Mouse (Mus musculus) neural tube, embryonic 14.5 days (tissue): ENCODE measurements around the gene Mpped2. TPM values are rescaled to one million over a fixed set of nuclear protein-coding genes. Genes with fewer than 3 reads are reported as not detected.
A peak's percentile ranks its signal among the peaks of the same experiment; 100 is the strongest.

ENCODE experiments used
- ATAC-seq: fragments of 200-750 bp; cut with Nextera tagmentation; 2 replicates; pipeline ENCODE4 v1.8.0; 2017; ENCODE audit warnings: low read depth, mild to moderate bottlenecking, moderate TSS enrichment, moderate library complexity
- H3K27ac ChIP-seq: fragments of 300-500 bp; sonication (generic); 2 replicates; pipeline ENCODE4 v1.5.1; 2014; ENCODE audit warnings: low read depth, mild to moderate bottlenecking, control low read depth, low read length, moderate library complexity, mixed read lengths
- H3K27me3 ChIP-seq: fragments of 300-500 bp; sonication (generic); 2 replicates; pipeline ENCODE4 v1.6.1; 2014; ENCODE audit warnings: low read length; ENCODE audit not compliant: control insufficient read depth, insufficient read depth
- H3K36me3 ChIP-seq: fragments of 300-500 bp; sonication (generic); 2 replicates; pipeline ENCODE4 v1.6.1; 2014; ENCODE audit warnings: low read length, mixed read lengths; ENCODE audit not compliant: control insufficient read depth, insufficient read depth
- H3K4me1 ChIP-seq: fragments of 300-500 bp; sonication (generic); 2 replicates; pipeline ENCODE4 v1.6.1; 2014; ENCODE audit warnings: low read length; ENCODE audit not compliant: control insufficient read depth, insufficient read depth
- H3K4me2 ChIP-seq: fragments of 300-500 bp; sonication (generic); 2 replicates; pipeline ENCODE4 v1.6.1; 2014; ENCODE audit warnings: mild to moderate bottlenecking, low read depth, low read length, control low read depth
- H3K4me3 ChIP-seq: fragments of 300-500 bp; sonication (generic); 2 replicates; pipeline ENCODE4 v1.5.1; 2014; ENCODE audit warnings: low read depth, low read length, control low read depth, mixed read lengths
- H3K9ac ChIP-seq: fragments of 300-500 bp; sonication (generic); replicated peaks from 2 replicates; pipeline ENCODE4 v1.6.1; 2014; ENCODE audit warnings: low read depth, mild to moderate bottlenecking, control low read depth, low read length, mixed read lengths
- H3K9me3 ChIP-seq: fragments of 300-500 bp; sonication (generic); 2 replicates; pipeline ENCODE4 v1.6.1; 2016; ENCODE audit warnings: low read length; ENCODE audit not compliant: control insufficient read depth
- WGBS: fragments of 180-500 bp; shearing (Covaris S2); extraction: QIAGEN DNeasy Blood & Tissue Kit; methylation state at CpG from one replicate; pipeline ENCODE4 v1.1.7; 2014; 5-methylcytosine and 5-hydroxymethylcytosine counted together
- polyA plus RNA-seq: library from polyadenylated mRNA; unstranded; fragments of >200 nt; fragmentation: Nextera tagmentation; extraction: Ambion mirVana; gene quantifications from 2 replicates; pipeline ENCODE4 v1.2.1, GENCODE M21; 2014

Mpped2 gene
- polyA plus RNA-seq, 1 experiment from 2014 or later, result 239 TPM

DNA sequence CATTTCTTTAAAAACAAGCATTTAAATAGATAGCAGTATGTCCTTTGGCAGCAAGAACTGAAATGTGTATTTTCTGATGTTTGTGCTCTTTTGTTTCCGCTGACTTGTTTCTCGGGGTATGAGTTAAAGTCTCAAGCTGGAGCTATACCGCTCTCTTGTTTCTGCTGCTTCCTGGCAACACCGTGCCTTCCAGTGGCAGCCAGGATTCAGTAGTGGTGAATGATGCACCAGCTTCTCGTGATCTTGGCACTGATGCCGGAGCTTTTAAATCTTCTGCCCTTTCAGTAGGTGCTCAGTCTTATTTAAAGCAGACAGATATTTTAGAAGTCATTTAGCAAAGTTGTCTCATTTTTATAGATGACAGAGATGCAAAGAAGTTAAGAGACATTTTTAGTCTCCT, 53.1 kb downstream of the Mpped2 start:
- peaks cover 15% of the 10 kb centered on the region; the same call in 1 of the 2 replicates for H3K4me1 ChIP-seq
- no peaks in the 10 kb centered on the region for H3K9me3 ChIP-seq
- H3K4me2 ChIP-seq, result no peak overlapping the region
- no peak overlapping the region for H3K9ac ChIP-seq
- no peaks in the 10 kb centered on the region for H3K36me3 ChIP-seq
- no peaks in the 10 kb centered on the region for H3K27me3 ChIP-seq
- no peak overlapping the region for H3K4me3 ChIP-seq
- no peak overlapping the region for H3K27ac ChIP-seq
- WGBS, result 49% methylated on average over 6 of the region's 6 CpGs
- ATAC-seq, result no peak

DNA sequence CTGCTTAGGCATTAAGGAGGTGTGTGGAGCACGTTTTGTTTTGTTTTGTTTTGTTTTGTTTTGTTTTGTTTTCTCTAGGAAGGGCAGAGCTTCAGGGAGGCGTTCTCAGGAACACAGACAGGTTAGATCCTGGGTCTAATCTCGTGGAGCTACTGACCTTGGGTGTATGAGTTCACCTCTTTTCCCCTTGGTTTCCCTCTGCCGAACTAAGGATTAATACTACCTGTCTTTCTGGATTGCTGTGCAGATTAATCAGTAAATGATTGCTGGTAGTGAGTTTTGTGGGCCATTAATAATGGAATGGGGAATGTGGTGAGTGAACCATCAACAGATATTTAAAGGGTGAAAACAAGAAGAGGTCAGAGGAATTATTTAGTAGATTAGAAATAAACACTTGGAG, 53.8 kb downstream of the Mpped2 start:
- no peak overlapping the region for H3K27ac ChIP-seq
- H3K9me3 ChIP-seq, result no peaks in the 10 kb centered on the region
- H3K4me2 ChIP-seq, result no peak overlapping the region
- no peak overlapping the region for H3K4me3 ChIP-seq
- peaks cover 15% of the 10 kb centered on the region; the same call in 1 of the 2 replicates for H3K4me1 ChIP-seq
- 61% methylated on average over 4 of the region's 4 CpGs for WGBS
- H3K9ac ChIP-seq, result no peak overlapping the region
- ATAC-seq, result no peak
- no peaks in the 10 kb centered on the region for H3K27me3 ChIP-seq
- no peaks in the 10 kb centered on the region for H3K36me3 ChIP-seq

DNA sequence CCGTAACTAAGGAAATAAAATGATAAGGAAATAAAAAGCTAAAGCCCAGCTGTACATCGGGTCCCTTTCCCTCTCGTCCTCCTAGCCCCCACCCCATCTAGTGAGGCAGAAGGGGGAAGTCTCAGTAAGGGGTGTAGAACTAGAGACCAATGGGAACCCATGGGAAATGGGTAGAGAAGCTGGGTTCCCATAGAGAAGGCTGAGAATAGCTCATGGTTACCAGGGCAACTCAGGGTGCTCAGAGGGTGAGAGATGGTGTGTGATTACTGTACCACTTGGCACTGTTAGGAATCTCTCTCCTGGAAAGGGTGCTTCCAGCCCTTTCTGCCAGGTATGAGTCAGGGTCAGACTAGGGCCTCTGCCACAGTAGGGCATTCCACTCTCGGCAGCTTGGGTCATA, 54.3 kb downstream of the Mpped2 start:
- ATAC-seq, result peak; percentile 48; the same call in 1 of the 2 replicates
- H3K36me3 ChIP-seq, result no peaks in the 10 kb centered on the region
- no peaks in the 10 kb centered on the region for H3K9me3 ChIP-seq
- H3K4me3 ChIP-seq, result no peak overlapping the region
- no peak overlapping the region for H3K4me2 ChIP-seq
- H3K27me3 ChIP-seq, result no peaks in the 10 kb centered on the region
- H3K27ac ChIP-seq, result no peak overlapping the region
- H3K9ac ChIP-seq, result no peak overlapping the region
- 61% methylated on average over 4 of the region's 4 CpGs for WGBS
- H3K4me1 ChIP-seq, result peaks cover 15% of the 10 kb centered on the region; the same call in 1 of the 2 replicates

DNA sequence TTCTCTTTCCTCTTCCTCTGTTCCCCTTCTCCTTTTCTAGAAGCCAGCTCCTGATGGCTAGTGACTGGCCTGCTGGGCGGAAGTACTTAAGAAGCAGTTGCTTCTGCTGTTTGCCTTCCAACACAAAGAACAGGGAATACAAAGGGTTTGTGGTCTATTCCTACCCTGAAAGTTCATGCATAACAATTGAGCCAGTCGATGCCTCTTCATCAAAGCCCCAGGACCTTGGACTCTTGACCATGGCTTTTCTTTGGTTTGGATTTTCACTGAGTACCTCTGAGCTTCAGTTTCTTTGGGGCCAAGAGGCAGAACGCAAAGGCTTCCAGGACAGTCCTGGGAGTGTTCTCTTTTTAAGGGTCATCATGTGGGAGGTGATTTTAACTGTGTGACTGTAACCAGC, 57.8 kb downstream of the Mpped2 start:
- no peak overlapping the region for H3K9ac ChIP-seq
- no peak overlapping the region for H3K4me3 ChIP-seq
- H3K36me3 ChIP-seq, result no peaks in the 10 kb centered on the region
- no peak for ATAC-seq
- H3K4me2 ChIP-seq, result no peak overlapping the region
- no peak overlapping the region for H3K27ac ChIP-seq
- H3K9me3 ChIP-seq, result no peaks in the 10 kb centered on the region
- no peaks in the 10 kb centered on the region for H3K27me3 ChIP-seq
- WGBS, result 26% methylated on average over 3 of the region's 3 CpGs
- peaks cover 5% of the 10 kb centered on the region; the same call in 1 of the 2 replicates for H3K4me1 ChIP-seq

DNA sequence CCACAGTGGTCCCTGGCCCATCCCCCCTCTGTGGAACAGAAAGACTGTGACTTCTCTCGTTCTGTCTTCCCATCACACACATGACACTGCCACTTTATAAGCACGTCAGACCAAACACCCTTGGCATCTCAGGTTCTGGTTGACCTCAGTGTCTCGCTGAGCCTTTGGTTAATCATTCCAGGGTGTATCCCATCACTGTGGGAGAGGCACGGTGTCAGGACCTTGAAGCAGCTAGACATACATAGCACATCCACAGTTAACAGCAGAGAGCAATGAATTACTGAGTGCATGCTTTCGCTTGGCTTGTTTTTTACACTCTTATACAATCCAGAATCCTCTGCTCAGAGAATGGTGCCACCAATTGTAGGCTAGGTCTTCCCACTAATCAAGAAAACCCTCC, 60.6 kb downstream of the Mpped2 start:
- Histone ChIP-seq H3K36me3 (no peaks in the 10 kb centered on the region), H3K9me3 (no peaks in the 10 kb centered on the region), H3K27me3 (no peaks in the 10 kb centered on the region), H3K9ac (no peak overlapping the region), H3K4me2 (no peak overlapping the region), H3K4me1 (peaks cover 9% of the 10 kb centered on the region), H3K27ac (no peak overlapping the region), H3K4me3 (no peak overlapping the region)
- ATAC-seq, result no peak
- 81% methylated on average over 5 of the region's 5 CpGs for WGBS

DNA sequence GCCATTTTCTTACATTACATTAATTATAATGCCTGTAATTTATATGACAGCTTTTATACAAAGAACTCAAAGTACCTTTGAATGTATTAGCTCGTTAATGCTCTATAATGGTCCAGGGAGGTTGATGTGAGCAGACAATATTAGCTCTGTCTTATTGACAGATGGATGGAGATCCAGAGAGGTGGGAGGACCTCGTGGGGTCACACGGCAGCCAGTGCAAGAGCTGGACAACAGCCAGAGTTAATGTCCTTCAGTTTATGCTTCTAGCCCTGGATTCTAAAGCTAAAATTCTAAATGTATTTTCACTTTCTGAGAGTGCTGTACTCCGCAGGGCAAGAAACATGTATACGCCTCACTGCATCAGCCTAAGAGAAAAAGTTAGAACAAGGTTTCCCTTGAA, 61.6 kb downstream of the Mpped2 start:
- WGBS, result 54% methylated on average over 5 of the region's 5 CpGs
- Histone ChIP-seq H3K27ac (no peak overlapping the region), H3K27me3 (no peaks in the 10 kb centered on the region), H3K4me1 (peaks cover 9% of the 10 kb centered on the region), H3K36me3 (no peaks in the 10 kb centered on the region), H3K9me3 (no peaks in the 10 kb centered on the region), H3K4me3 (no peak overlapping the region), H3K9ac (no peak overlapping the region), H3K4me2 (no peak overlapping the region)
- no peak for ATAC-seq

DNA sequence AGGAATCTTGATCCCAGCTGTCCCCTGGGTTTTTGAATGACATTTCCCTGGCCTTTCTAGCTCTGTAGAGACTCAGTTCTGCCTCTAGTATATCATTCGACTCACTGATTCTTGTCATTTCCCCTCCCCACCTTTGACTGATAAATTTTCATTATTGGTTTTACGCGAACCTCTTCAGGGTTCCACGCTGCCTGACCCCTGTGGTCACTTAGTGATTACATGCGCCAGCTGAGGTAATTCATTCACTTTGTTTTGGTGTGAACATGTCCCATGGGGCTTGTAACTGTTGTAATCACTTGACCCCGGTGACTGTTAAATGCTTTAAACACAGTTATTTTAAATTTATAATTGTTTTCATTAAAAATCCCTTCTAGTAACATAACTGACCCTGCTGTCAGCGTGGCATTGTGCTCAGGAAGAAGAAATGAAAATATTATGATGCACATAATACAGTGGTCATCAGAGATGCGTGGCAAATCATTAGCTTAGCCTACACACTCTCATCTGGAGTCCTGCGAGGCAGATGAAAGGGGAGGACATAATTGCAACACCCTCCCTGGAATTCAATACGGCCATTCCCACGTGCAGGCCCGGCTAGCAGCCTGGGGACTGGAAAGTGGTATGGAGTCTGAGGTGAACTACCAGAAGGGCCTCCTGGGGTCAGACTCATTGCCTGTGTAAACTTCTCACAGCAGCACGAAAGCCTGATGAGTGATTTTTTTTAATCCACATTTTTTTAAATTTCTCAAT, 63.5 kb downstream of the Mpped2 start:
- peak; percentile 55; the same call in 1 of the 2 replicates for ATAC-seq
- Histone ChIP-seq H3K27me3 (no peaks in the 10 kb centered on the region), H3K4me3 (no peak overlapping the region), H3K4me2 (no peak overlapping the region), H3K27ac (peak overlapping the region; percentile 34; the same call in 1 of the 2 replicates), H3K4me1 (peaks cover 9% of the 10 kb centered on the region), H3K36me3 (no peaks in the 10 kb centered on the region), H3K9me3 (no peaks in the 10 kb centered on the region), H3K9ac (no peak overlapping the region)
- WGBS, result 18% methylated on average over 13 of the region's 13 CpGs

DNA sequence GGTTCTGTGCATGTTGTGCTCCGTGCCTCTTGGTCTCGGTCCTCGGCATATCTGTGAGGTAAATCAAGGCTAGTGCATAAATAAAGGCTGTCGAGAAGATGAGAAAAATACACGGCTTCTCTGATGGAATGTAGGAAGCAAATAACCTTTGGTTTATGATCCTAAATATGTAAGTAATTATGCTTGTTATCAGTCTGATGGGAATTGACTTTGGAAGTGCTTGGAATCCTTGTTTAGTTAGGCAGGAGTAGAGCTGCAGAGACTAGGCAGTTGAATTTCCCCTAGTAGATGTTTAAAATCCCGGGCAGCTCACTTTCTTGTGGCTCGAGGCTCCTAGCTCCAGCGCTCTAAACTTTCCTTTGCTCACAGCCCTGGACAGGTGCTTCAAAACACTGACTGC, 69.9 kb downstream of the Mpped2 start:
- Histone ChIP-seq H3K9me3 (no peaks in the 10 kb centered on the region), H3K4me3 (no peak overlapping the region), H3K4me1 (no peaks in the 10 kb centered on the region), H3K36me3 (no peaks in the 10 kb centered on the region), H3K27me3 (no peaks in the 10 kb centered on the region), H3K4me2 (no peak overlapping the region), H3K9ac (no peak overlapping the region), H3K27ac (no peak overlapping the region)
- WGBS, result 79% methylated on average over 8 of the region's 8 CpGs
- ATAC-seq, result no peak

DNA sequence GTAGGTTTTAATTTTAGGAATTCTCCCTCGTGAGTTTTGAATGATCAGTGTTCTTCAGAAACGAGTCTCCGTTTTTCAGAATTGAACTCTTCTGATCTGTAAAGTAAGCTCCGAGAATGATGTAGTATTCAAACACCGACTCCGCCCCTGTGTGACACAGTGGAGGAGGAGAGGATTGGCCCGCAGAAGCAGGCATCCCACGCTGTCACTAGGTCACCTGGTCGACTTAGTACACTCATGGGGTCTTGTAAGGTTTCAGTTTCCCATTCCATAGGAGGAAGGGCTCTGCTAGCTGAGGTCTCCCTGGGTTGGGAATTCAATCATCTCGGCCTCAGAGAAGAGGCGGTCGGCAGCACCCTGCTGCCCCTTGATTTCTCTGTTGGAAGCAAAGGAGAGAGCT, 76.2 kb downstream of the Mpped2 start:
- Histone ChIP-seq H3K36me3 (no peaks in the 10 kb centered on the region), H3K4me1 (no peaks in the 10 kb centered on the region; the same call in 1 of the 2 replicates), H3K4me2 (no peak overlapping the region), H3K9me3 (no peaks in the 10 kb centered on the region), H3K9ac (no peak overlapping the region), H3K4me3 (no peak overlapping the region), H3K27me3 (no peaks in the 10 kb centered on the region), H3K27ac (no peak overlapping the region)
- 64% methylated on average over 12 of the region's 12 CpGs for WGBS
- no peak for ATAC-seq
